ENCODE assay signal across 22 mouse cellular contexts in the genomic region with DNA sequence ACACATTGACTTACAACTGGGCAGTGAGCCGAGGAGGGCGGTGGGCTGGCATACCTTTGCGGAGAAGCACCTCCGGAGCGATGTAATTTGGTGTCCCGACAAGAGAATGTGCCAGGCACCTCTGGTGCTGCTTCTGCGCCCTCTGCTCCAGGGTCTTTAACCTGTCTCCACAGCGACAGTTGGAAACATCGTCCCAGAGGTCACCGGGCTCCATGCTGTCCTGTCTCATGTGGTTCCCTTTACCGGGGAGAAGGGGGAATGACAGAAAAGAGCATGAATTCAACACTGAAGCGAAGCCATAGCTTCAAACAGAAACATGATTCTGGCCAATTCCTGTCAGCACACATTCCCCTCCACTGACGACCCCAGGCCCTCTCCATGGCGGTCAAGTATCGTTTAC. TPM values are rescaled to one million over a fixed set of nuclear protein-coding genes. Genes with fewer than 3 reads are reported as not detected.
"Had no signal": no experiment of that assay in that cellular context is flagged by ENCODE, and none has a peak within 500 bp of the region (broad histone marks: within the 10 kb centered on the region; RNA-seq: fewer than 3 reads in every experiment).

No protein-coding gene starts in this region.

- H3K4me1 ChIP-seq: midbrain, embryonic 10.5 days; midbrain, embryonic 12.5 days; neural tube, embryonic 13.5 days; neural tube, embryonic 15.5 days had no signal

- H3K9ac ChIP-seq: lung, embryonic 14.5 days; midbrain, embryonic 12.5 days; neural tube, embryonic 13.5 days; neural tube, embryonic 15.5 days had no signal

- H3K4me3 ChIP-seq: midbrain, embryonic 10.5 days; midbrain, embryonic 12.5 days; myocyte; neural tube, embryonic 13.5 days; neural tube, embryonic 15.5 days had no signal

- DNase-seq: lung, postnatal 4 days; midbrain, embryonic 14.5 days; right cerebral cortex, adult 18-20 months; right cerebral cortex, postnatal 25 days; right cerebral cortex, postnatal 4 days; spleen, adult 18-20 months; thymus, adult 18-20 months; thymus, postnatal 14 days; thymus, postnatal 36 days had no signal

- H3K9me3 ChIP-seq: midbrain, embryonic 10.5 days; midbrain, embryonic 12.5 days; neural tube, embryonic 13.5 days; neural tube, embryonic 15.5 days had no signal

- H3K4me2 ChIP-seq: lung, embryonic 14.5 days; midbrain, embryonic 12.5 days; neural tube, embryonic 13.5 days; neural tube, embryonic 15.5 days had no signal

- H3K27ac ChIP-seq: midbrain, embryonic 10.5 days; midbrain, embryonic 12.5 days; neural tube, embryonic 13.5 days; neural tube, embryonic 15.5 days had no signal

- H3K27me3 ChIP-seq: midbrain, embryonic 12.5 days; neural tube, embryonic 13.5 days; neural tube, embryonic 15.5 days had no signal

- ATAC-seq: midbrain, embryonic 16.5 days had no signal

RNA-seq across cellular contexts. Expression of a gene that starts 49.8 kb away (rescaled TPM):
- total RNA-seq: megakaryocyte-erythroid progenitor cell, adult 5-6 weeks had no signal
- polyA plus RNA-seq: lung, embryonic 14.5 days; lung, embryonic 16.5 days; midbrain, embryonic 10.5 days; midbrain, embryonic 12.5 days; midbrain, embryonic 14.5 days; midbrain, embryonic 16.5 days; myocyte; neural tube, embryonic 11.5 days; neural tube, embryonic 13.5 days; neural tube, embryonic 15.5 days; stomach, embryonic 14.5 days; stomach, embryonic 16.5 days; thymus, postnatal 0 days had no signal
